In genomic region chr5:145279948-145280347, GRCm38 (mm10) we compare ENCODE assay signal across 9 mouse cellular contexts. TPM values are rescaled to one million over a fixed set of nuclear protein-coding genes. Genes with fewer than 3 reads are reported as not detected.
DNase-seq lines count a peak whose midpoint lies in the region; ATAC-seq and TF ChIP-seq lines count a peak whose summit lies in the region.
"Had no signal": no experiment of that assay in that cellular context is flagged by ENCODE, and none has a peak within 500 bp of the region (broad histone marks: within the 10 kb centered on the region; RNA-seq: fewer than 3 reads in every experiment).

No protein-coding gene starts in this region.

- 91% methylated on average over 2 of the region's 2 CpGs for WGBS in heart, embryonic 10.5 days
- 95% methylated on average over 2 of the region's 2 CpGs for WGBS in hindbrain, embryonic 11.5 days
- WGBS in midbrain, embryonic 12.5 days, result 87% methylated on average over 2 of the region's 2 CpGs

- ATAC-seq in G1E (ENCODE audit: extremely low read depth, insufficient number of reproducible peaks, low FRiP score, poor library complexity, severe bottlenecking), result no peak
- peak; percentile 61 for ATAC-seq in hindbrain, embryonic 11.5 days (ENCODE audit: low FRiP score)
- peak; percentile 57 for ATAC-seq in midbrain, embryonic 12.5 days (ENCODE audit: low FRiP score, low read depth)

- H3K9ac ChIP-seq in hindbrain, embryonic 11.5 days (ENCODE audit: low read depth, low read length), result no peak overlapping the region
- H3K9ac ChIP-seq in midbrain, embryonic 12.5 days (replicated peaks), result no peak overlapping the region

- no peaks in the 10 kb centered on the region for H3K9me3 ChIP-seq in heart, embryonic 10.5 days
- H3K9me3 ChIP-seq in G1E (replicated peaks), result no peaks in the 10 kb centered on the region
- no peaks in the 10 kb centered on the region for H3K9me3 ChIP-seq in hindbrain, embryonic 11.5 days (ENCODE audit: control insufficient read depth, low read length)
- no peaks in the 10 kb centered on the region for H3K9me3 ChIP-seq in midbrain, embryonic 12.5 days

- H3K36me3 ChIP-seq in heart, embryonic 10.5 days, result peaks cover 21% of the 10 kb centered on the region
- peaks cover 33% of the 10 kb centered on the region for H3K36me3 ChIP-seq in G1E (replicated peaks)
- 0 out of 2 replicates have a peak, but pooled peaks cover 5% of the 10 kb centered on the region for H3K36me3 ChIP-seq in hindbrain, embryonic 11.5 days (ENCODE audit: control insufficient read depth, insufficient read depth, low read length)
- H3K36me3 ChIP-seq in midbrain, embryonic 12.5 days, result peaks cover 25% of the 10 kb centered on the region

- peak overlapping the region; percentile 89 for H3K4me3 ChIP-seq in heart, embryonic 10.5 days
- peak overlapping the region; percentile 90; the same call in 1 of the 2 replicates for H3K4me3 ChIP-seq in G1E (ENCODE audit: low read depth, low read length)
- peak overlapping the region; percentile 67 for H3K4me3 ChIP-seq in hindbrain, embryonic 11.5 days (ENCODE audit: low read depth, low read length)
- H3K4me3 ChIP-seq in midbrain, embryonic 12.5 days, result peak overlapping the region; percentile 66; the same call in 1 of the 2 replicates

- no peak overlapping the region for H3K27ac ChIP-seq in heart, embryonic 10.5 days
- H3K27ac ChIP-seq in hindbrain, embryonic 11.5 days (ENCODE audit: low read depth, low read length), result no peak overlapping the region
- H3K27ac ChIP-seq in midbrain, embryonic 12.5 days (replicated peaks), result no peak overlapping the region

- H3K27me3 ChIP-seq in heart, embryonic 10.5 days (ENCODE audit: insufficient read depth, poor library complexity, severe bottlenecking), result no peaks in the 10 kb centered on the region
- no peaks in the 10 kb centered on the region for H3K27me3 ChIP-seq in G1E (ENCODE audit: insufficient read depth, low read length)
- H3K27me3 ChIP-seq in hindbrain, embryonic 11.5 days (ENCODE audit: control insufficient read depth, insufficient read depth, low read length), result no peaks in the 10 kb centered on the region
- 0 out of 2 replicates have a peak, but pooled peaks cover 7% of the 10 kb centered on the region for H3K27me3 ChIP-seq in midbrain, embryonic 12.5 days
- H3K27me3 ChIP-seq: CH12.LX had no signal

- TF ChIP-seq CTCF in G1E (IDR thresholded peaks at IDR 0.05; ENCODE audit: low read depth, low read length), result no peak

- peak; percentile 41 for DNase-seq in heart, embryonic 10.5 days (ENCODE audit: low spot score)
- DNase-seq in heart, adult 9 months (ENCODE audit: low spot score in 2 of 2), result no peak
- no peak for DNase-seq in G1E (ENCODE audit: low spot score)
- no peak for DNase-seq in hindbrain, embryonic 11.5 days (ENCODE audit: low spot score)
- DNase-seq in adrenal gland, adult 2 months, result no peak
- DNase-seq in layer of hippocampus, postnatal 25 days (ENCODE audit: extremely low spot score in 1 of 2, low spot score in 1 of 2), result no peak
- DNase-seq in urinary bladder, adult 18-20 months (ENCODE audit: low spot score in 2 of 2), result no peak

- no peaks in the 10 kb centered on the region; the same call in 1 of the 2 replicates for H3K4me1 ChIP-seq in heart, embryonic 10.5 days
- peaks cover 23% of the 10 kb centered on the region for H3K4me1 ChIP-seq in G1E (ENCODE audit: insufficient read depth, low read depth, low read length)
- no peaks in the 10 kb centered on the region for H3K4me1 ChIP-seq in hindbrain, embryonic 11.5 days (replicated peaks; ENCODE audit: control insufficient read depth, insufficient read depth, low read length)
- peaks cover 16% of the 10 kb centered on the region for H3K4me1 ChIP-seq in midbrain, embryonic 12.5 days

- no peak overlapping the region; the same call in 1 of the 2 replicates for H3K4me2 ChIP-seq in hindbrain, embryonic 11.5 days (replicated peaks; ENCODE audit: low read depth, low read length)
- no peak overlapping the region for H3K4me2 ChIP-seq in midbrain, embryonic 12.5 days (replicated peaks)

RNA-seq across cellular contexts. Expression of gene Zscan25, which starts 0.4 kb away (rescaled TPM):
- polyA plus RNA-seq in heart, embryonic 10.5 days (2016; fragmentation: Nextera tagmentation; extraction: Ambion mirVana), result 0.16 and 0.33 TPM in 2 replicates
- 23.7 and 33.2 TPM in 2 replicates for total RNA-seq in G1E (2014; fragmentation: Nextera tagmentation)
- 9.2 and 10.0 TPM in 2 replicates for total RNA-seq in G1E (2017)
- polyA plus RNA-seq in G1E (2012), result 34.7 and 44.8 TPM in 2 replicates
- 0.53 and 1.3 TPM in 2 replicates for polyA plus RNA-seq in hindbrain, embryonic 11.5 days (2014; fragmentation: Nextera tagmentation; extraction: Ambion mirVana)
- polyA plus RNA-seq in midbrain, embryonic 12.5 days (2016; fragmentation: Nextera tagmentation; extraction: Ambion mirVana), result 0.71 and 1.1 TPM in 2 replicates
- total RNA-seq in adrenal gland, adult 2 months (2021), result 10 to 100 TPM; 11.5 to 17.7 TPM
- polyA plus RNA-seq in adrenal gland, adult 2 months (2012; rRNA removed), result 13.8 and 16.3 TPM in 2 replicates
- 10 to 100 TPM; 18.9 to 19.7 TPM for total RNA-seq in layer of hippocampus, postnatal 25 days (2021)

RNA-seq across cellular contexts. Expression of gene Zfp655, which starts 48.4 kb away (rescaled TPM):
- polyA plus RNA-seq in heart, embryonic 10.5 days (2016; fragmentation: Nextera tagmentation; extraction: Ambion mirVana), result 32.5 and 38.0 TPM in 2 replicates
- total RNA-seq in G1E (2014; fragmentation: Nextera tagmentation) (124 and 145 TPM in 2 replicates), G1E (2017) (92.8 and 101 TPM in 2 replicates)
- polyA plus RNA-seq in G1E (2012), result 25.1 and 32.6 TPM in 2 replicates
- polyA plus RNA-seq in hindbrain, embryonic 11.5 days (2014; fragmentation: Nextera tagmentation; extraction: Ambion mirVana), result 45.9 and 47.6 TPM in 2 replicates
- 43.4 and 45.9 TPM in 2 replicates for polyA plus RNA-seq in midbrain, embryonic 12.5 days (2016; fragmentation: Nextera tagmentation; extraction: Ambion mirVana)
- total RNA-seq in adrenal gland, adult 2 months (2021), result 10 to 100 TPM; 47.0 to 56.5 TPM
- polyA plus RNA-seq in adrenal gland, adult 2 months (2012; rRNA removed), result 9.8 and 10.9 TPM in 2 replicates
- total RNA-seq in layer of hippocampus, postnatal 25 days (2021), result 10 to 100 TPM; 25.7 to 26.7 TPM
